Mouse (Mus musculus): ENCODE results near the gene Naa10.

Gene Naa10

GRCm38 (mm10) chrX:73930402-73931062 is 8.8 kb upstream of the Naa10 start, which contains the start of gene Renbp:
Renbp (minus strand) TSS chrX:73930850.
- in situ Hi-C loops (cut with MboI; ENCODE audit: low pct_unique_long_range_greater_than_20kb in 1 of 2, low sequenced_read_pairs in 2 of 2, unreplicated experiment in 1 of 2) = loop anchor here in 1 of 2 experiments (25.0 kb wide), 1 partner anchor 307 kb away; the partner anchor contains the start of gene Flna

DNA sequence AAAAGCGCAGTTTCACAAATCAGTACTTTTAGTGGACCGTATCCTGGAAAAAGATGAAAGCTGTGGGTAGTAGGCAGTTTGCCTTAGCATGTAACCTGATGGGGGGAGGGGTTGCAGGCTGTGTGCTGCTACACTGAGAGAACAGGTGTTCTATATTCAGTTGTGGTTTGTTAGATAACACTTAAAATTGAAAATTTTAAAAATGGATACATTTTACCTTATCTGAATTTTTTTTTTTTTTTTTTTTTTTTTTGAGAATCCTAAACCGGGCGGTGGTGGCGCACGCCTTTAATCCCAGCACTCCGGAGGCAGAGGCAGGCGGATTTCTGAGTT is 772 bp upstream of the Naa10 start:
- in situ Hi-C loops (cut with MboI; ENCODE audit: low pct_unique_long_range_greater_than_20kb in 1 of 2, low sequenced_read_pairs in 2 of 2, unreplicated experiment in 1 of 2) = no loop called here

- in situ Hi-C loops (cut with MboI; ENCODE audit: low pct_unique_long_range_greater_than_20kb in 1 of 2, low sequenced_read_pairs in 2 of 2, unreplicated experiment in 1 of 2) = no loop called here
These were observed 390 bp downstream of the Naa10 start for GRCm38 (mm10) chrX:73921285-73921822.

DNA sequence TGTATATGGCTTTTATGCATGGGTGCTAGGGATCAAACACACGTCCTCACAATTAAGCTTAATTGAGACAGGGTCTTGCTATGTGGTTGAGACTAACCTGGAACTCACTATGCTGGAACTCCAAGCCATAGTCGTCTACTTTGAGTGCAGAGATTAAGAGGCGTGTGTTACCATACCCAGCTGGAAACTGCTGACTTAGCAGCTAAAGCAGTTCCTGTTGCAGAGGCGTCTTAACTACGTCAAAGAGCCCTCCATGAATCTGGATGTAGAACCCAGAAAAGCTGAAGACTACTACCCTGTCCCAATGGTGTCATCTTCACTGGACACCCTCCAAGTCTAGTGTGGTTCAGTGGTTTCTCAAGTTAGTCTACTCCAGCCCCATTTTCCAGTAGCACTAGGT is 3.1 kb downstream of the Naa10 start:
- in situ Hi-C loops (cut with MboI; ENCODE audit: low pct_unique_long_range_greater_than_20kb in 1 of 2, low sequenced_read_pairs in 2 of 2, unreplicated experiment in 1 of 2) = no loop called here

- in situ Hi-C loops (cut with MboI; ENCODE audit: low pct_unique_long_range_greater_than_20kb in 1 of 2, low sequenced_read_pairs in 2 of 2, unreplicated experiment in 1 of 2) = no loop called here
These were observed 4.8 kb downstream of the Naa10 start for GRCm38 (mm10) chrX:73916945-73917344.

- in situ Hi-C loops (cut with MboI; ENCODE audit: low pct_unique_long_range_greater_than_20kb in 1 of 2, low sequenced_read_pairs in 2 of 2, unreplicated experiment in 1 of 2) = no loop called here
These were observed 6.7 kb downstream of the Naa10 start for GRCm38 (mm10) chrX:73914827-73915703.

DNA sequence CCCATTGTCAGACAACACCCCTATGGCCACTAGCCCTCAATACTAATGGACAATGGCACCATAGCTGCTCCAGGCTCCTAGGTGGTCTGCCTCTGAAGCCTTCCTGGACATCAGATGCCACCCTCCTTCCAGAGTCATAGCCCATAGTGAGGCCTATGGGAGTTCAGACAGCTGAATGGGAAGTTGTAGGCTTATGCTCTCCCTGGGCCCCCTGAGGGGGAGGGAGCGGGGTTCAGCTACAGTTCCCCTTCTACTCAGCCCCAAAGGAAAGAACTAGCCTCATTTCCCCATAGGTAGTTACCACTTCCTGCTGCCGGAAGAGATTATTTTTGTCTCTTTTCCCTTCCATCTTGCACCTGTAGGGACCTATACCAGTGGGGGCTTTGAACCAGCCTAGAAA is 10.2 kb downstream of the Naa10 start:
- in situ Hi-C loops (cut with MboI; ENCODE audit: low pct_unique_long_range_greater_than_20kb in 1 of 2, low sequenced_read_pairs in 2 of 2, unreplicated experiment in 1 of 2) = no loop called here

GRCm38 (mm10) chrX:73911156-73911555 is 10.6 kb downstream of the Naa10 start:
- in situ Hi-C loops (cut with MboI; ENCODE audit: low pct_unique_long_range_greater_than_20kb in 1 of 2, low sequenced_read_pairs in 2 of 2, unreplicated experiment in 1 of 2) = no loop called here

GRCm38 (mm10) chrX:73910451-73910850 is 11.3 kb downstream of the Naa10 start:
- in situ Hi-C loops (cut with MboI; ENCODE audit: low pct_unique_long_range_greater_than_20kb in 1 of 2, low sequenced_read_pairs in 2 of 2, unreplicated experiment in 1 of 2) = no loop called here

GRCm38 (mm10) chrX:73910049-73910448 is 11.7 kb downstream of the Naa10 start:
- in situ Hi-C loops (cut with MboI; ENCODE audit: low pct_unique_long_range_greater_than_20kb in 1 of 2, low sequenced_read_pairs in 2 of 2, unreplicated experiment in 1 of 2) = no loop called here

- in situ Hi-C loops (cut with MboI; ENCODE audit: low pct_unique_long_range_greater_than_20kb in 1 of 2, low sequenced_read_pairs in 2 of 2, unreplicated experiment in 1 of 2) = no loop called here
These were observed 23.8 kb downstream of the Naa10 start for GRCm38 (mm10) chrX:73897959-73898358.

- in situ Hi-C loops (cut with MboI; ENCODE audit: low pct_unique_long_range_greater_than_20kb in 1 of 2, low sequenced_read_pairs in 2 of 2, unreplicated experiment in 1 of 2) = no loop called here
These were observed 26.0 kb downstream of the Naa10 start, which contains the start of gene L1cam for GRCm38 (mm10) chrX:73895719-73896118. L1cam (minus strand) TSS chrX:73896105.

GRCm38 (mm10) chrX:73892833-73893232 is 28.9 kb downstream of the Naa10 start:
- in situ Hi-C loops (cut with MboI; ENCODE audit: low pct_unique_long_range_greater_than_20kb in 1 of 2, low sequenced_read_pairs in 2 of 2, unreplicated experiment in 1 of 2) = no loop called here

GRCm38 (mm10) chrX:73891551-73892152 is 30.1 kb downstream of the Naa10 start, which contains the start of gene Avpr2:
Avpr2 (plus strand) TSS chrX:73892102.
- in situ Hi-C loops (cut with MboI; ENCODE audit: low pct_unique_long_range_greater_than_20kb in 1 of 2, low sequenced_read_pairs in 2 of 2, unreplicated experiment in 1 of 2) = no loop called here

GRCm38 (mm10) chrX:73881463-73881862 is 40.3 kb downstream of the Naa10 start:
- in situ Hi-C loops (cut with MboI; ENCODE audit: low pct_unique_long_range_greater_than_20kb in 1 of 2, low sequenced_read_pairs in 2 of 2, unreplicated experiment in 1 of 2) = no loop called here

- in situ Hi-C loops (cut with MboI; ENCODE audit: low pct_unique_long_range_greater_than_20kb in 1 of 2, low sequenced_read_pairs in 2 of 2, unreplicated experiment in 1 of 2) = no loop called here
These were observed 40.7 kb downstream of the Naa10 start for GRCm38 (mm10) chrX:73881036-73881427.

DNA sequence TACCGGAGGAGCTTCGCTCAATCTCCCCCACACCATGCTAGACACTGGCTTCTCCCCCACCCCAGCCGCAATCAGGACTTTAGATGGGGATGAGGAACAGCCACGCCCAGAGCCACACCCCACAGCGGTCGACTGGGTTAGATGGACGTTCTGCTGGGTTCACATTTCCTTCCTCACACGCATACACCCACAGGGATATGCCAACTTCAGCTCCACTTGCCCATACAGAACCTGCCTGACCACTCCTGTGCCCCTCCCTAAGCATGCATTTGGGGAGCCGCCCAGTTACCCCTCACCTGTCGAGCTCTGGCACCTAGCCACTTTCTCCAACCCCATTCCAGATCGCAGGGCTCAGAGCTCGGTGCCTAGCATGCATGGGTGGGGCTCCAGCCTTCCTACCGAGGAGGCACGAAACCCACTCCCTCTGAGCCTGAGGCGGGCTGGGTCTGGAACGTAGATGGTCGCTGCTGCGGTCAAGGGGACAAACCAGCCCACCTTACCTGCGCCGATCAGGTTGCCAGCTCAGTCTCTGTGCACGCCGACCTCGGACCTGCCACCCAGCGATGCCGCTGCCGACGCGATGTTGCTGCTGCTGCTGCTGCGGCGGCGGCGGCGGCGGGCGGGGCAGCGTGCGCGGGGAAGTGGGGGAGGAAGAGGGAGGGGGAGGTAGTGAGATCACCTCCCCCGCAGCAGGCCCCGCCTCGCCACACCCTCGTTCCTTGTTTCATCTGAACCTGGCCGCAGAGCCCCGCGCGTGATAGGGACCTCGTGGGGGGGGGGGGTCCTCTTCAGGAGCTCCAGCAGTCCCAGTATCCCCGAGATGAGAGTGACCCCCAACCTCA is 41.3 kb downstream of the Naa10 start:
- in situ Hi-C loops (cut with MboI; ENCODE audit: low pct_unique_long_range_greater_than_20kb in 1 of 2, low sequenced_read_pairs in 2 of 2, unreplicated experiment in 1 of 2) = no loop called here

DNA sequence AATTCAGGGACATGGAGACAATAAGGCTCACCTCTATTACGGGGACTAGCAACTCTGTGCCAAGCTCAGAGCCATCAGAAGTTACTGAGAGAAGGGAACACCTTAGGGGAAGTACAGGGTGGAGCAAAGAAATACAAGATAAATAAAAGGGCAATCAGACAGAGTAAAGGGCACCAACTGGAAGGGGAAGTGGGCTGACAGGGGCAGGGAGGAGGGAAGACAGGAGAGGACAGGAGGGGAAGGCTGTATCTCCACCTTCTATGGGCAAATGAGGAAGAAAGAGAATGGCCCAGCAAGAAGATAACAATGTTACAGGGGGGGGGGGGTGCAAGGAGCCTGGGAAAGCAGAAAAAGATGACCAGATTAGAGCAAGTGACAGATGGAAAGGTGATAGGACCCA is 44.7 kb downstream of the Naa10 start:
- in situ Hi-C loops (cut with MboI; ENCODE audit: low pct_unique_long_range_greater_than_20kb in 1 of 2, low sequenced_read_pairs in 2 of 2, unreplicated experiment in 1 of 2) = no loop called here

Data from mouse embryonic stem cell (cell line).